Mouse (Mus musculus) intestine, embryonic 15.5 days (tissue): ENCODE measurements at regions not wholly inside any gene's neighbourhood (a gene's known extent, or its start where the extent isn't known, plus 50 kb on each side); places are given as distances from the start of the nearest gene placed in this dataset.

Experiments used
- ATAC-seq: fragments of 200-750 bp; cut with Nextera tagmentation; 2 replicates; pipeline ENCODE4 v1.8.0; 2017; ENCODE audit warnings: moderate TSS enrichment, moderate library complexity
- H3K27ac ChIP-seq: fragments of 300-500 bp; sonication (generic); 2 replicates; pipeline ENCODE4 v1.5.1; 2015; ENCODE audit warnings: mild to moderate bottlenecking, inconsistent platforms
- H3K27me3 ChIP-seq: fragments of 300-500 bp; sonication (generic); replicated peaks from 2 replicates; pipeline ENCODE4 v1.6.1; 2015; ENCODE audit warnings: inconsistent platforms
- H3K36me3 ChIP-seq: fragments of 300-500 bp; sonication (generic); 2 replicates; pipeline ENCODE4 v1.6.1; 2015; ENCODE audit warnings: inconsistent platforms
- H3K4me1 ChIP-seq: fragments of 300-500 bp; sonication (generic); replicated peaks from 2 replicates; pipeline ENCODE4 v1.6.1; 2015; ENCODE audit warnings: inconsistent platforms
- H3K4me2 ChIP-seq: fragments of 300-500 bp; sonication (generic); replicated peaks from 2 replicates; pipeline ENCODE4 v1.6.1; 2015; ENCODE audit warnings: mild to moderate bottlenecking, inconsistent platforms
- H3K4me3 ChIP-seq: fragments of 300-500 bp; sonication (generic); replicated peaks from 2 replicates; pipeline ENCODE4 v1.5.1; 2015; ENCODE audit warnings: inconsistent platforms
- H3K9ac ChIP-seq: fragments of 300-500 bp; sonication (generic); 2 replicates; pipeline ENCODE4 v1.6.1; 2015; ENCODE audit warnings: inconsistent platforms
- H3K9me3 ChIP-seq: fragments of 300-500 bp; sonication (generic); 2 replicates; pipeline ENCODE4 v1.6.1; 2016; ENCODE audit warnings: inconsistent platforms
- WGBS: fragments of 180-500 bp; shearing (Covaris S2); methylation state at CpG from one replicate; pipeline ENCODE4 v1.1.7; 2015; 5-methylcytosine and 5-hydroxymethylcytosine counted together

DNA sequence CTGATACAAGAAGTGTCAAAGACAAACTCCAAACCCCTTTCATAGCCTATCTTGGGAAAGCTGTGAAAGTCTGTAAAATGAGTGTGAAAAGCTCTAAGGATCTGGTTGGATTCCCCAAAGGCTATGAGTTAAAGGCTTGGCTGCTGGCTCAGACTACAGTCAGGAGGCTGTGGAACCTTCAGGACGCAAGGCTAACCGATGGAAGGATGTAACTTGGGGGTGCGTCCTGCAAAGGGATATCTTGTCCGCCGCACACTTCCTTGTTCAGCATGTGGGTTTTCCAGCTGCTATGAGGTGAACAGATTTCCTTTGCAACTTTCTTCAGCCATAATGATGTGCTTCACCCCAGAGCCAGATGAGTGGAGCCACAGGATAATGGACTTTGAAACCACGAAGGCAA lies 240.3 kb upstream of the Dusp10 start:
- H3K9ac ChIP-seq: no peak overlapping the region
- 85% methylated on average over 6 of the region's 6 CpGs for WGBS
- no peak for ATAC-seq

DNA sequence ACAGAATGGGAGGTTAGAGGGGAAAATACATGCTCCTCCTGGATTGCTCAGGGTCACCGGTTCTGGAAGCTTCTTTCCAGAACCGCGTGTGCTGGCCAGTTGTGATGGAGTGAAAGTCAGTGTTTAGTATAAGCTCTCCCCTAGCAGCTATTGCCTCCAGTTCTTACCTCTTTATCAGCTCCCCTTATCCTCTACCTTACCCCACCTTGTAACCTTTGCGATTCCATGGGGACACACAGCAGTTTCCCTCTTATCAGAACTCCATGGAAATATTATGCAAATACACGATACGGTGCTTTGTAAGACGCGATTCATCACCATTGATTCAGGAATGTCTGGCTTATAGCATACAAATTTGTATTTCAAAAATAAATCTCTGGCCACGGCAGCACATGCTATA lies 232.9 kb upstream of the Dusp10 start:
- Histone ChIP-seq H3K27ac (no peak overlapping the region), H3K9ac (no peak overlapping the region), H3K27me3 (no peaks in the 10 kb centered on the region), H3K4me1 (no peaks in the 10 kb centered on the region), H3K4me3 (no peak overlapping the region), H3K4me2 (no peak overlapping the region), H3K9me3 (no peaks in the 10 kb centered on the region), H3K36me3 (no peaks in the 10 kb centered on the region)
- ATAC-seq: peak; percentile 78
- WGBS: 83% methylated on average over 9 of the region's 9 CpGs

More for the DNA sequence above, 240.3 kb upstream of the Dusp10 start:
- no peak overlapping the region for H3K4me2 ChIP-seq
- no peaks in the 10 kb centered on the region for H3K9me3 ChIP-seq
- no peak overlapping the region for H3K4me3 ChIP-seq
- no peaks in the 10 kb centered on the region for H3K27me3 ChIP-seq
- no peak overlapping the region for H3K27ac ChIP-seq
- no peaks in the 10 kb centered on the region for H3K36me3 ChIP-seq
- no peaks in the 10 kb centered on the region for H3K4me1 ChIP-seq

DNA sequence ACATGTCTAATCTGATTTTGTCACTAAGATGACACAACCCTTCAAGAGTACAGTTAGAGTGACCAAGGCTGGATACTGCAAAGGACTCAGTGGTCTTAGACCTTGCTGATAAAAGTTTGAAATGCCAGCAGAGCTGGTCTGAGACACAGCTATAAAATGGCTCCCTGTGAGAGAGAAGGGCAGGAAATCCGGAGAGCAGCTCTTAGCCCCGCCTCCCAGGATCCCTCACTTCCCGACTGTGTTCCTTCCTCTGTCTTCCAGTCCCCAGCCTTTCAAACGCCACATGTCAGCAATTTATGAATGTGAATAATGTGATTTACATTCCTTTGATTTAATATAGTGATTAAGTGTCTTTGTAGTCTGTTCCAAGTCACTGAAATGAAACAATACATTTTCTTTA lies 232.3 kb upstream of the Dusp10 start:
- WGBS: 41% methylated on average over 4 of the region's 4 CpGs

DNA sequence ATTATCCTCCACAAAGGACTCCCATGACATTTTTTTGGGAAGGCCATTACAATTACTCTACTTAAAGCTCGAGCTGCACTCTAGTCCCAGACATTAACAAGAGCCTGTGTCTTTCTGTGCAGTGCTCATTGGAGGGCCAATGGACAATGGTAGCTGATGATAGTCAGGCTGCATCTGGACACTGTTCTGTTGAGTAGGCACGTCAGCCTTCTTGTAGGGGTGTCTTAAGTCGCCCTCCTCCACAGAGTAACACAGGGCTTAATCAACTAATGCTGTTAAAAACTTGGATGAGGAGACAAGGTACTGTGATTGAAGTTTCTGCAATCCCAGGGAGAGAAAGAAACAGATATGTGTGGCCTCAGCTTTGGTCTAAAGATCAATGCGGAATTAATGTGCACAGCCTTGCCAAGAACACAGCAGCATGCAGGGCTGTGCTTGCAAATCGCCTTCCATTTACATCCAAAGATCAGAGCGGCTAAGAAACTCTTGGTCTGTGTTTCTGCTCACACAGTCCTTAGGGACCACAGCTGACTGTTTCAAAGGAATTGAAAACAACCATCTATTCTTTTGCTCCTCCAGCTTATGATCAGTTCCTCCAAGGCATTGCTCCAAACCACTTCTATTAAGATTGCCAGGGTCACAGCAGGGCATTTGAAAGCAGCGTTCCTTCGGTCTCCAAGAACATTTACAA lies 229.5 kb upstream of the Dusp10 start:
- no peaks in the 10 kb centered on the region for H3K4me1 ChIP-seq
- no peak for ATAC-seq
- 71% methylated on average over 8 of the region's 8 CpGs for WGBS

More for the DNA sequence above, 232.3 kb upstream of the Dusp10 start:
- Histone ChIP-seq H3K27me3 (no peaks in the 10 kb centered on the region), H3K4me1 (no peaks in the 10 kb centered on the region), H3K9ac (no peak overlapping the region), H3K36me3 (no peaks in the 10 kb centered on the region), H3K4me2 (no peak overlapping the region), H3K4me3 (no peak overlapping the region), H3K9me3 (no peaks in the 10 kb centered on the region), H3K27ac (no peak overlapping the region)
- 0 out of 2 replicates have a peak, but pooled peaks have one; percentile 46 for ATAC-seq

DNA sequence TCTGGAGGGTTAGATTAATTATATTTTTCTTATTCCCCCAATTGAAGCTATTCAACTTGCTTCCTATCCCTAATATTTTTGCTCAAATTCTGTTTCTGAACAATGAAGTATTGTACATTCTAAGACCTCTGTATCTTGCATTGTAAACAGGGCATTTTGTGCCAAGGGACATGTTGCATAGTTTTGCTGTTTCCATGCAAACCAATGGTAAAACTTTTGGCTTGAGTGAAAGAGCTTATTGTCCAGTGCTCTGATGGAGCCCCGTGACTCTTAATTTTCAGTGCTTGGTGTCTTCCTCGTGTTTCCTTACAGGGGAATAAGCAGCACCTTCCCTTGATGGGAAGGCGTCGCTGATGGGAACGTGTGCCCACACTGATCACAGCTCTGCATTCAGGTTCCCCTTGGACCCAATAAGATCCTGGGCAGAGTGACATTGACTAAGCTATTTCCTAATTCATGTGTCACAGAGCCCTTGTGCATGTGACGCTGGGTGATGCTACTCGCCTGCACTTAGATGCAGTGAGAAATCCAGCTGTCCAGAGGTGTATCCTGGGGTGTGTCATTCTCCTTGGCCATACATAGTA lies 220.8 kb upstream of the Dusp10 start:
- no peak for ATAC-seq
- Histone ChIP-seq H3K4me3 (no peak overlapping the region), H3K4me1 (peaks cover 6% of the 10 kb centered on the region), H3K9me3 (no peaks in the 10 kb centered on the region), H3K4me2 (no peak overlapping the region), H3K9ac (no peak overlapping the region), H3K27me3 (no peaks in the 10 kb centered on the region), H3K36me3 (no peaks in the 10 kb centered on the region), H3K27ac (no peak overlapping the region)
- WGBS: 89% methylated on average over 7 of the region's 7 CpGs

More for the DNA sequence above, 229.5 kb upstream of the Dusp10 start:
- H3K9ac ChIP-seq: no peak overlapping the region
- H3K4me2 ChIP-seq: no peak overlapping the region
- no peak overlapping the region for H3K27ac ChIP-seq
- H3K27me3 ChIP-seq: no peaks in the 10 kb centered on the region
- H3K9me3 ChIP-seq: no peaks in the 10 kb centered on the region
- no peak overlapping the region for H3K4me3 ChIP-seq
- H3K36me3 ChIP-seq: no peaks in the 10 kb centered on the region

DNA sequence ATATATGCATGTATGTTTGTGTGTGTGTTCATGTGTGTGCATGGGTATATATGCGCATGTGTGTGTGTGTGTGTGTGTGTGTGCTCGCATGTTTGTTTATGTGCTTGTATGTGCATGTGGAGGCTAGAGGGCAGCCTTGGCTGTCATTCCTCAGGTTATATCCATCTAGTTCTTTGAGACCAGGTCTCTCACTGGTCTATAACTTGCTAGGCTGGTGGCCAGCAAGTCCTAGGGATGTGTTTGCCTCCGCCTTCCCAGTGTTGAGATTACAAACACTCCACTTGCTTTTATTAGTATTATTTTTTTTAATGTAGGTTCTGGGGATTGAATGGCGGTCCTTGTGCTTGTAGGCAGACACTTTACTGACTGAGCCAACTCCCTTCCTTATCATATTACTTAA lies 219.8 kb upstream of the Dusp10 start:
- WGBS: 77% methylated on average over 4 of the region's 4 CpGs
- Histone ChIP-seq H3K27me3 (no peaks in the 10 kb centered on the region), H3K9ac (no peak overlapping the region), H3K4me3 (no peak overlapping the region), H3K4me1 (peaks cover 6% of the 10 kb centered on the region), H3K4me2 (no peak overlapping the region), H3K9me3 (no peaks in the 10 kb centered on the region), H3K27ac (no peak overlapping the region), H3K36me3 (no peaks in the 10 kb centered on the region)
- ATAC-seq: peak; percentile 51; the same call in 1 of the 2 replicates

DNA sequence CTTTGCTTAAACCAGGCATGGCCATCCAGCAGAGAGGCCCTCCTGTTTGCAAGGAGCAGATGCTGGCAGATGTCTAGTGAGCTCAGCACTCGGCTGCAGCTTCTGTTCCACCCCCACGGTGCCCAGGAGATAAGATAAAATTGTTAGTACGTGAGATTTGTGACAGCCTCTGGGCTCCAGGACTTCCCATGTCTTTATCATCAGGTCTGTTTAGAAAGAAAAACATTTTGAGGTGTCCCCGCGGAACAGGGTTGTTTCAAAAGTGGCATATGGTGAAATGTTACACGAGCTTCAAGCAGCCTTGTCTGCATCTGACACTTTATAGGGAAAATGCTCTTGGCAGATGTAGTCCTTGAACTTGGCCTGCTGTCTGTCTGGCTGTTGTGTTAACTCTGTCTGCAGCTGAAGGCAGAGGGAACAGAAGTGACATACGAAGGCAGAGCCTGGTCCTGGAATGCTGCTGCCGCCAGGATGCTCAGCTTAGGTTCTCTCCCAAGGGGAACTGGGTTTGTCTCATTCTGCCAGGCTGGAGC lies 219.1 kb upstream of the Dusp10 start:
- Histone ChIP-seq H3K36me3 (no peaks in the 10 kb centered on the region), H3K27me3 (no peaks in the 10 kb centered on the region), H3K9me3 (no peaks in the 10 kb centered on the region), H3K4me1 (peaks cover 6% of the 10 kb centered on the region), H3K27ac (no peak overlapping the region), H3K4me3 (no peak overlapping the region), H3K9ac (no peak overlapping the region), H3K4me2 (no peak overlapping the region)
- ATAC-seq: peak; percentile 81
- 18% methylated on average over 8 of the region's 8 CpGs for WGBS

DNA sequence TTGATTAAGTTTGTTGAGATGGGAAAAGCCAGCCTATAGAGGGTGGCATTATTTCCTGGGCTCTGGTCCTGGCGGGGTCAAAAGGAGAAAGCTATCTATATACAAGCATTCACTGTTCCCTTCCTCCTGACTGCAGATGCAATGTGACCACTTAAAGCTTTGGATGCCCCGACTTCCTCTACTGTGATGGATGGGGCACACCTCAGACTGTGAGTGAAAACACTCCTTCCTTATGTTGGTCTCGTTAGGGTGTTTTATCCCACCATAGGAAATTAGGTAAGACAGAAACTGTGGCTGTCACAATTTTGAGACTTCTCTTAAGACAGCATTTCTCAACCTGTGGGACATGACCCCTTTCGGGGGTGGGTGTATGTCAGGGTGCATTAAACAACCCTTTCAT lies 210.8 kb upstream of the Dusp10 start:
- H3K27ac ChIP-seq: no peak overlapping the region
- no peaks in the 10 kb centered on the region for H3K36me3 ChIP-seq
- H3K9me3 ChIP-seq: no peaks in the 10 kb centered on the region
- H3K4me3 ChIP-seq: no peak overlapping the region
- 64% methylated on average over 4 of the region's 4 CpGs for WGBS
- no peak overlapping the region for H3K4me2 ChIP-seq
- no peak overlapping the region for H3K9ac ChIP-seq
- no peaks in the 10 kb centered on the region for H3K27me3 ChIP-seq
- H3K4me1 ChIP-seq: no peaks in the 10 kb centered on the region
- ATAC-seq: no peak

DNA sequence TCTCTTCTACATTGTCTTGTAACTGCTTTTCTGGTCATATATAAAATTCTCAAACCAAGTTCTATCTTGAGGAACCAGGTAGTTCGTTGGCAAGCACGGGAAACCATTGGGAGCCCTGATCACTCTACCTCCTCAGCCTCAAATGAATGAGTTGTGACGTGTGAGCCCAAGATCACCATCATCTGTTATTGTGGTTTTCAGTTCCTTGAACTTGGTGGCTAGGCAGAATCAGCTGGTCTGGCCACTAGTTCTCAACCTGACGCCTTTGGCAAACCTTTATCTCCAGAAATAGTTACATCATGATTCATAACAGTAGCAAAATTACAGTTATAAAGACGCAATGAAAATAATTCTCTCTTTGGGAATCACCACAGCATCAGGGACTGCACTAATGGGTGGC lies 209.7 kb upstream of the Dusp10 start:
- Histone ChIP-seq H3K4me1 (no peaks in the 10 kb centered on the region), H3K36me3 (no peaks in the 10 kb centered on the region), H3K27ac (no peak overlapping the region), H3K9ac (no peak overlapping the region), H3K9me3 (no peaks in the 10 kb centered on the region), H3K4me3 (no peak overlapping the region), H3K27me3 (no peaks in the 10 kb centered on the region), H3K4me2 (no peak overlapping the region)
- no peak for ATAC-seq
- 86% methylated on average over 5 of the region's 5 CpGs for WGBS

DNA sequence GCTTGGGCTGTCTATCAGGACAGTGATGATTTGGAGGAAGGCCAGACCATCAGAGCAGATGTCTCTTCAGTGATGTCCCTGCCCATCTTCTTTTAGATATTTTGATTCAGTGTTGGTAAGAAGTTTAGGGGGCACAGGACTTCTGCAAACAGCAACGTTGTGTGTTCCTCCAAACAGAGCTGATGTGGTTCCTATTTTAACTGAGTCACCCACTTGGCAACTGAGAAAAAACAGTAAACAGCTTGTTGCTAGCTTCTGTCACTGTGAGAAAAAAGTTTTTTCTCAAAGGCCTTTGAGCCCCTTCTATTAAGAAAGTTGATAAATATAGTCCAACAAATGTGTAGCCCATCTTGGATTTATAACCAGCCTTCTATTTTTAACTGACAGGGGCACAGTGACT lies 209.3 kb upstream of the Dusp10 start:
- Histone ChIP-seq H3K9me3 (no peaks in the 10 kb centered on the region), H3K4me3 (no peak overlapping the region), H3K9ac (no peak overlapping the region), H3K4me2 (no peak overlapping the region), H3K27ac (no peak overlapping the region), H3K27me3 (no peaks in the 10 kb centered on the region), H3K36me3 (no peaks in the 10 kb centered on the region), H3K4me1 (no peaks in the 10 kb centered on the region)
- no peak for ATAC-seq
- 65% methylated on average over 1 of the region's 1 CpGs for WGBS

DNA sequence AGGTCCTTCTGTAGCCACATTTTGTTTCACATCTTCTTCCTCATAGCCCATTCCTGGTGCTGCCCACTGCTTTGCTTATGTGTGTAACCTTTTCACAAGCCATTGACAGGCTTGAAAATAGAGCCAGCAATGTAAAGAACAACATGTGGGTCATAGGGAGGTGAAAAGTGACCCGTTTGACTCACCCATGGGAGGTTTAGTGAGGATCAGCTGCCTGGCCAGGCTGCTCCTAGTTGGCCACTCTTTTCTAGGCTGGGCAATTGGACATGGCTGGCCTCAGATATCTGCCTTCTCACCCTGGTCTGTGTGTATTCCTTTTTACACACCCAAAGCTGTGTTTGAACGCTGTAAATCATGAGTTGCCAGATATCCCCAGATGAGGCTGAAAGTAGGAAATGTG lies 208.8 kb upstream of the Dusp10 start:
- no peak overlapping the region for H3K4me3 ChIP-seq
- no peaks in the 10 kb centered on the region for H3K9me3 ChIP-seq
- H3K27ac ChIP-seq: no peak overlapping the region
- no peak overlapping the region for H3K9ac ChIP-seq
- H3K27me3 ChIP-seq: no peaks in the 10 kb centered on the region
- H3K4me2 ChIP-seq: no peak overlapping the region
- WGBS: 66% methylated on average over 2 of the region's 2 CpGs
- H3K36me3 ChIP-seq: no peaks in the 10 kb centered on the region
- no peak for ATAC-seq
- no peaks in the 10 kb centered on the region for H3K4me1 ChIP-seq

DNA sequence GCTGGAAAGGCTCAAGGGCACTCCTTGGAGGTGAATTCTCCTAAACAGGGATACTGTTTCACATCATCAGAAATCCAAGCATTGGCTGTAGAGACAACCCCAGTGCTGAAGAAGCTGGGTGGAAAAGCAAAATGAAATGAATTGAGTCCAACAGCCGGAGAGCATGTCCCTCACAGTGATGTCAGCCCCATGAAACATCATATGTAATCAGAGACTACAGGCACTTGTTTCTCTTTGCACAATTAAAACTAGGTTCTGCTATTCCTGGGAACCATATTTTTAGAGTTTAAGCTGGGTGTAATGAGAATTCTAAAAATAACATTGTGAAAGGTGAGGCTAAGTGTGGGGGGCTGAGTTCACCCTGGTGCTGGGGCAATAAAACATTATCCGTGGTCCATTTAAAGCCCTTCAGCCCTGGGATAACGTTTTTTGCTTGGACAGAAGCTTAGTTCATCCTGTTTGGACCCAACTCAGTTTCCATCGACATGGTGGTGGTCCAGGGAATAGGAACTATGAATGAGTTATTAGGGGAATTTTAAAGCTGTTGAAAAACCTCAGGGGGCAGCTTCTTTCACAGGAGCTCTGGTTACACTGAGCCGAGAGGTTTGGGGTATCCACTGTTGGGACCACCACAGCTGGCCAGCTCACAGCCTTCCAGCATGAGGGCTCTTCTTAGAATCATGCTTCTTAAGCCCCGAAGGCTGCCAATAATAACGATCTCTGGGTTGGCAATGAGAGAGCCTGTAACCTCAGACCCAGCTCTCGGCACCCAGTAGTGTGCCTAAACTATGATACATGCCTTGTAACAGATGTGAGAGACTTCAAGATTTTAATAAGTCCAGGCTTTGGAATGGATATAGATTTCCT lies 206.0 kb upstream of the Dusp10 start:
- ATAC-seq: no peak
- Histone ChIP-seq H3K27me3 (no peaks in the 10 kb centered on the region), H3K9me3 (no peaks in the 10 kb centered on the region), H3K36me3 (no peaks in the 10 kb centered on the region), H3K4me2 (no peak overlapping the region), H3K4me3 (no peak overlapping the region), H3K4me1 (no peaks in the 10 kb centered on the region), H3K9ac (no peak overlapping the region), H3K27ac (no peak overlapping the region)
- WGBS: 78% methylated on average over 8 of the region's 8 CpGs
